In genomic region chr9:13506956-13507821, GRCm38 (mm10) we compare ENCODE assay signal across 12 mouse cellular contexts.
A peak's percentile ranks its signal among the peaks of the same experiment; 100 is the strongest.
DNase-seq lines count a peak whose midpoint lies in the region; ATAC-seq lines count a peak whose summit lies in the region.
"Had no signal": no experiment of that assay in that cellular context is flagged by ENCODE, and none has a peak within 500 bp of the region (broad histone marks: within the 10 kb centered on the region; RNA-seq: fewer than 3 reads in every experiment).

No protein-coding gene starts in this region.

- H3K4me3 ChIP-seq in liver, embryonic 11.5 days (ENCODE audit: low read depth, low read length), result no peak overlapping the region
- H3K4me3 ChIP-seq in heart, embryonic 12.5 days, result no peak overlapping the region
- H3K4me3 ChIP-seq in hindbrain, embryonic 12.5 days, result no peak overlapping the region
- no peak overlapping the region for H3K4me3 ChIP-seq in hindbrain, embryonic 14.5 days (replicated peaks; ENCODE audit: low read length)
- H3K4me3 ChIP-seq: limb, embryonic 15.5 days had no signal

- H3K36me3 ChIP-seq in liver, embryonic 11.5 days (ENCODE audit: control insufficient read depth, insufficient read depth, low read length), result no peaks in the 10 kb centered on the region
- H3K36me3 ChIP-seq in heart, embryonic 12.5 days, result no peaks in the 10 kb centered on the region
- no peaks in the 10 kb centered on the region for H3K36me3 ChIP-seq in hindbrain, embryonic 12.5 days
- no peaks in the 10 kb centered on the region for H3K36me3 ChIP-seq in hindbrain, embryonic 14.5 days (replicated peaks; ENCODE audit: control insufficient read depth, insufficient read depth)
- H3K36me3 ChIP-seq: limb, embryonic 15.5 days had no signal

- no peaks in the 10 kb centered on the region for H3K9me3 ChIP-seq in liver, embryonic 11.5 days (ENCODE audit: control insufficient read depth, low read length)
- no peaks in the 10 kb centered on the region for H3K9me3 ChIP-seq in heart, embryonic 12.5 days (replicated peaks)
- H3K9me3 ChIP-seq in hindbrain, embryonic 12.5 days (replicated peaks), result no peaks in the 10 kb centered on the region
- H3K9me3 ChIP-seq in hindbrain, embryonic 14.5 days (ENCODE audit: control insufficient read depth, low read length), result no peaks in the 10 kb centered on the region
- H3K9me3 ChIP-seq: limb, embryonic 15.5 days had no signal

- DNase-seq in liver (peak; percentile 20), MN1 (ENCODE audit: low spot score) (no peak)
- no peak for DNase-seq in liver, embryonic 11.5 days (ENCODE audit: low spot score)
- peak; percentile 80 for DNase-seq in kidney, postnatal 10 days
- peak; percentile 76 for DNase-seq in mesoderm, embryonic 11.5 days (ENCODE audit: low read depth, low spot score)
- no peak for DNase-seq in hindbrain, embryonic 14.5 days (ENCODE audit: low spot score)
- DNase-seq: cerebellum, adult 9-11 months; gastrocnemius, postnatal 36 days had no signal

- H3K27me3 ChIP-seq in liver, embryonic 11.5 days (replicated peaks; ENCODE audit: control insufficient read depth, insufficient read depth, low read length), result no peaks in the 10 kb centered on the region
- H3K27me3 ChIP-seq in heart, embryonic 12.5 days (replicated peaks), result no peaks in the 10 kb centered on the region
- no peaks in the 10 kb centered on the region for H3K27me3 ChIP-seq in hindbrain, embryonic 12.5 days
- H3K27me3 ChIP-seq in hindbrain, embryonic 14.5 days (ENCODE audit: control insufficient read depth, insufficient read depth, low read length), result no peaks in the 10 kb centered on the region
- H3K27me3 ChIP-seq: limb, embryonic 15.5 days had no signal

- H3K4me2 ChIP-seq in liver, embryonic 11.5 days, result no peak overlapping the region
- H3K4me2 ChIP-seq in heart, embryonic 12.5 days, result no peak overlapping the region
- no peak overlapping the region for H3K4me2 ChIP-seq in hindbrain, embryonic 12.5 days (replicated peaks)
- H3K4me2 ChIP-seq in hindbrain, embryonic 14.5 days (replicated peaks), result no peak overlapping the region
- H3K4me2 ChIP-seq: limb, embryonic 15.5 days; midbrain, embryonic 11.5 days had no signal

- H3K27ac ChIP-seq in liver, embryonic 11.5 days (ENCODE audit: low read depth, low read length), result no peak overlapping the region
- H3K27ac ChIP-seq in heart, embryonic 12.5 days (ENCODE audit: poor library complexity, severe bottlenecking), result peak overlapping the region; percentile 41; the same call in 1 of the 2 replicates
- no peak overlapping the region for H3K27ac ChIP-seq in hindbrain, embryonic 12.5 days
- no peak overlapping the region for H3K27ac ChIP-seq in hindbrain, embryonic 14.5 days
- H3K27ac ChIP-seq: limb, embryonic 15.5 days had no signal

- no peak for ATAC-seq in liver, embryonic 11.5 days (replicated peaks; ENCODE audit: low FRiP score)
- ATAC-seq in heart, embryonic 12.5 days (ENCODE audit: insufficient number of reproducible peaks, low FRiP score), result no peak
- no peak for ATAC-seq in hindbrain, embryonic 12.5 days (ENCODE audit: low FRiP score)
- no peak for ATAC-seq in hindbrain, embryonic 14.5 days (ENCODE audit: low FRiP score)

- no peak overlapping the region for H3K9ac ChIP-seq in liver, embryonic 11.5 days (ENCODE audit: low read depth, low read length)
- H3K9ac ChIP-seq in heart, embryonic 12.5 days, result no peak overlapping the region
- no peak overlapping the region for H3K9ac ChIP-seq in hindbrain, embryonic 12.5 days
- H3K9ac ChIP-seq in hindbrain, embryonic 14.5 days, result no peak overlapping the region
- H3K9ac ChIP-seq: limb, embryonic 15.5 days had no signal

- WGBS in liver, embryonic 11.5 days, result 46% methylated on average over 6 of the region's 6 CpGs
- 40% methylated on average over 6 of the region's 6 CpGs for WGBS in heart, embryonic 12.5 days
- 67% methylated on average over 6 of the region's 6 CpGs for WGBS in hindbrain, embryonic 12.5 days
- 79% methylated on average over 6 of the region's 6 CpGs for WGBS in hindbrain, embryonic 14.5 days

- no peaks in the 10 kb centered on the region; the same call in 1 of the 2 replicates for H3K4me1 ChIP-seq in liver, embryonic 11.5 days (replicated peaks; ENCODE audit: control insufficient read depth, insufficient read depth, low read length)
- H3K4me1 ChIP-seq in heart, embryonic 12.5 days (replicated peaks), result peaks cover 27% of the 10 kb centered on the region
- 0 out of 2 replicates have a peak, but pooled peaks cover 3% of the 10 kb centered on the region for H3K4me1 ChIP-seq in hindbrain, embryonic 12.5 days
- no peaks in the 10 kb centered on the region for H3K4me1 ChIP-seq in hindbrain, embryonic 14.5 days (replicated peaks; ENCODE audit: control insufficient read depth, insufficient read depth, low read length)
- H3K4me1 ChIP-seq: limb, embryonic 15.5 days had no signal

Comparison
In these comparisons a context has a peak if more than half of its experiments do, and no peak if none do; other contexts are left out.
1. DNase-seq: peak in liver (single experiment), kidney, postnatal 10 days (single experiment) and mesoderm, embryonic 11.5 days (single experiment); none in liver, embryonic 11.5 days (single experiment), MN1 (single experiment) and hindbrain, embryonic 14.5 days (single experiment).